Mouse (Mus musculus): Measurements from ENCODE around the gene Samd4b. TPM values are rescaled to one million over a fixed set of nuclear protein-coding genes. Genes with fewer than 3 reads are reported as not detected.
"Not testable (repeated sequence)": the region's sequence is repeated elsewhere in the genome, so short reads cannot be mapped to it uniquely, and the experiment has no call there.

Samd4b gene
- polyA plus RNA-seq, 1 experiment from 2014 or later: 25.2 TPM

DNA sequence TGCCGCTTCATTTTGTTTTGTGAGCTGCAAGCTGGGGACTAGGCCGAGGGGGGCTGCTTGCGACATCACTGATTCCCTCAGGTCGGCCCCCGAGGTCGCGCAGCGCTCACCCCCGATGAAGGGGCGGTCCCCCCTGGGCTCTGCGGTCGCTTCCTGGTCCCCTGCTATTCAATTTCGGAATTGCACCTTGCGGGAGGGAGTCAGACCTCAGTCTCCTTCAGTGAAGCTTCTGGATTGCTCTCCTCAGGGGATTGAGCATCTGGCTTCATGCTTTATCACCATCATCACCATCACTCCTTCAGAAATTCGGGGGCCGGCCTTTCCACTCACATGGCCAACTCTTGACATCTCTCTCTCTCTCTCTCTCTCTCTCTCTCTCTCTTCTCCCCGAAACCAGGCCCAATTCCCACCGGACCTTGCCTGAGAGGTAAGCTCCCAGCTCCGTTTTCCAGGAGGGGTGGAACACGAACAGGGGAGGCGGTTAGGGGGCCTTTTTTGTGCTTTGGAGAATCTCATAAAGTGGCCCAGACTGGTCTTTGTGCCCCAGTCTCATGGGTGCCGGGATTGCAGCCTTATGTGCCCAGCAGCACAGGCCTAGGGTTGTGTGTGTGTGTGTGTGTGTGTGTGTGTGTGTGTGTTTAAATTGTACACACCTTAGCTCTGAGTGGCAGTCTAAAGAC, 204.5 kb downstream of the Samd4b start:
- peaks cover 63% of the 10 kb centered on the region for H3K36me3 ChIP-seq (ENCODE audit: control insufficient read depth, insufficient read depth, low read length)
- H3K27ac ChIP-seq (replicated peaks in 1 of 2; ENCODE audit: control insufficient read depth in 1 of 2, insufficient read depth in 1 of 2, low read depth in 2 of 2, low read length in 2 of 2): peak overlapping the region; percentile 46 to 67
- H3K4me1 ChIP-seq (ENCODE audit: control insufficient read depth in 2 of 2, insufficient read depth in 2 of 2, low read length in 2 of 2): peaks cover 3 to 11% of the 10 kb centered on the region in 2 experiments; a peak in 3 of 4 replicates
- H3K4me3 ChIP-seq (ENCODE audit: control insufficient read depth in 1 of 2, insufficient read depth in 1 of 2, low read depth in 1 of 2, low read length in 2 of 2): peak overlapping the region; percentile 69 to 71
- peak overlapping the region; percentile 82 for H3K9ac ChIP-seq (ENCODE audit: low read length)
- 5% methylated on average over 22 of the region's 22 CpGs for WGBS
- H3K27me3 ChIP-seq (ENCODE audit: control insufficient read depth, insufficient read depth, low read length): no peaks in the 10 kb centered on the region
- peak overlapping the region; percentile 82 for H3K4me2 ChIP-seq (ENCODE audit: low read length)
- ATAC-seq (ENCODE audit: insufficient number of reproducible peaks, insufficient read depth, low FRiP score, low read depth): no peak
- H3K9me3 ChIP-seq (ENCODE audit: control insufficient read depth, low read length): no peaks in the 10 kb centered on the region

DNA sequence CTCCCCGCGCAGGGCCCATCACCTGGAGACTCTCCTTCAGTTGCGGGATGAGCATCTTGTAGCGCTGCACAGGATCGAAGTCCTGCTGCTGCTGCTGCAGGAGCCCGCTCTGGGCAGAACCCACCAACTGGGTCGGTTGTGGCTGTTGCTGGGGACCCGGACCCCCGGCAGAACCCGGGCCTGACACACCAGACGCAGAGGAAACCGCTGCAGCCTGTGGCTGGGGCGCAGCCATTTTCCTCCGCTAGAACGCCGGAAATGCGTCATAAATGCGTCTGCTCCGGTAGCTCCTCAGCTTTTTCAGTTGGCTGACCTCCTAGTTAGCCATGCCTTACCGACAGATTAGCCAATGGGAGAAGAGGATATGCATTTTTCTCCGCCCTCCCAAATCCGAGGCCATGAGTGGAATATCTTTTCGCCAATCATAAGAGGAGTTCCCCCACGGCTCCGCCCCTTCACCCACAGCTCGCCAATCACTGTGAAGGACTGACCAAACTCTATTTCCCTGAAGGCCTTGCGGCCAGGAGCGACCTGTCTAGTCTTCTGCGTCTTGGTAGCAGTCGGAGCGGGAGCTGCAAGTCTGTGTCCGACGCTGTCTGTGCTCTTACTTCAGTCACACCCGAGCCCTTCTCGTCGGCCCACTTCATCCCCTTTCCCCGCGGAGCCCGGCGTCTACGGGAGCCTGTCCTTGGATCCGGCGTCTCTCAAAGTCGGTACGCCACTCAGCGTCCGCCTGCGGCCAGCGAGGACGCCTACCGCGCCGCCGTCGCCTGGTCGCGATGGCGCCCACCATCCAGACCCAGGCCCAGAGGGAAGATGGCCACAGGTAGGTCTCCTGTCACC, 205.3 kb downstream of the Samd4b start, which contains the start of the genes Med29 and Paf1:
Gene Med29 (minus strand): TSS at position 280 of the 843 bp plus-strand sequence.
Gene Paf1 (plus strand): TSS at position 523 of the 843 bp plus-strand sequence.
- peak; percentile 95 for ATAC-seq (ENCODE audit: insufficient number of reproducible peaks, insufficient read depth, low FRiP score, low read depth)
- peaks cover 63% of the 10 kb centered on the region for H3K36me3 ChIP-seq (ENCODE audit: control insufficient read depth, insufficient read depth, low read length)
- WGBS: under 1% methylated on average over 57 of the region's 58 CpGs

DNA sequence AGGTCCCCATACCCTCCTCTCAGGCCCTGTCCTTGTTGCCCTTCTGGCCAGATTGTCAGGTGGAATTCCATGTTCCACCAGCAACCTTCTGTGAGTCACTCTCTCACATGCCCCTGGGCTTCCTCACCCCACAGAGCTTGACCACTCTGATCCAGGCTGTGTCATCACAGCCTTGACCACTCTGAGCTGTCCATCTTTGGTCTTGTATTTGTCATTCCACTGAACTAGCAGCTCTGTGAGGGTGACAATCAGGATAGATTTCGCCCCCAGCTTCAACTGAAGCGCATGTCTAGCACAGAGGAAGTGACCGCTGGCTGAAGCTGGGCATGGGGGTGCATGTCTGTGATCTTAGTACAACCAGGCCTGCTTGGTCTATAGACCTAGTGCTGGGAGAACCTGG, 207.6 kb downstream of the Samd4b start:
- Histone ChIP-seq H3K36me3 (ENCODE audit: control insufficient read depth, insufficient read depth, low read length) (peaks cover 54% of the 10 kb centered on the region), H3K4me2 (ENCODE audit: low read length) (no peak overlapping the region), H3K9me3 (ENCODE audit: control insufficient read depth, low read length) (no peaks in the 10 kb centered on the region), H3K27ac (replicated peaks in 1 of 2; ENCODE audit: control insufficient read depth in 1 of 2, insufficient read depth in 1 of 2, low read depth in 2 of 2, low read length in 2 of 2) (no peak overlapping the region), H3K27me3 (ENCODE audit: control insufficient read depth, insufficient read depth, low read length) (no peaks in the 10 kb centered on the region), H3K4me3 (ENCODE audit: control insufficient read depth in 1 of 2, insufficient read depth in 1 of 2, low read depth in 1 of 2, low read length in 2 of 2) (no peak overlapping the region), H3K4me1 (ENCODE audit: control insufficient read depth in 2 of 2, insufficient read depth in 2 of 2, low read length in 2 of 2) (peaks cover 3 to 16% of the 10 kb centered on the region in 2 experiments; a peak in 3 of 4 replicates), H3K9ac (ENCODE audit: low read length) (no peak overlapping the region)
- ATAC-seq (ENCODE audit: insufficient number of reproducible peaks, insufficient read depth, low FRiP score, low read depth): no peak
- 94% methylated on average over 3 of the region's 3 CpGs for WGBS

More for the DNA sequence above, 205.3 kb downstream of the Samd4b start, which contains the start of the genes Med29 and Paf1:
- H3K4me1 ChIP-seq (ENCODE audit: control insufficient read depth in 2 of 2, insufficient read depth in 2 of 2, low read length in 2 of 2): peaks cover 3 to 11% of the 10 kb centered on the region in 2 experiments; a peak in 3 of 4 replicates
- H3K9ac ChIP-seq (ENCODE audit: low read length): peak within 1 kb of the TSS; percentile 88
- H3K27me3 ChIP-seq (ENCODE audit: control insufficient read depth, insufficient read depth, low read length): no peaks in the 10 kb centered on the region
- H3K4me2 ChIP-seq (ENCODE audit: low read length): peak within 1 kb of the TSS; percentile 82
- H3K27ac ChIP-seq (replicated peaks in 1 of 2; ENCODE audit: control insufficient read depth in 1 of 2, insufficient read depth in 1 of 2, low read depth in 2 of 2, low read length in 2 of 2): peak within 1 kb of the TSS; percentile 46 to 67
- H3K4me3 ChIP-seq (ENCODE audit: control insufficient read depth in 1 of 2, insufficient read depth in 1 of 2, low read depth in 1 of 2, low read length in 2 of 2): peak within 1 kb of the TSS; percentile 69 to 73
- no peaks in the 10 kb centered on the region for H3K9me3 ChIP-seq (ENCODE audit: control insufficient read depth, low read length)

DNA sequence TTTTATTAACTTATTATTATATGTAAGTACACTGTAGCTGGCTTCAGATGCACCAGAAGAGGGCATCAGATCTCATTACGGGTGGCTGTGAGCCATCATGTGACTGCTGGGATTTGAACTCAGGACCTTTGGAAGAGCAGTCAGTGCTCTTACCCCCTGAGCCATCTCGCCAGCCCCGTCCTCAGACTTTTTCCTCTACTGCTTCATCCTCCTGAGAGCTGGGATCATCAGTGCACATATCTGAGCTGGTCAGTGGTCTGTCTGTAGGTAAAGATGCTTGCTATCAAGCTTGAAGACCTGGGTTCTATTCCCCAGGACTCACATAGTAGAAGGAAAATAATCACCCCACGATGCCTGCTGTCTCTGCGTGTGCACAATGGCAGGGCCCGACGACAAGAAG, 210.6 kb downstream of the Samd4b start:
- not testable (repeated sequence) for H3K27me3 ChIP-seq (ENCODE audit: control insufficient read depth, insufficient read depth, low read length); H3K4me2 ChIP-seq (ENCODE audit: low read length); H3K9me3 ChIP-seq (ENCODE audit: control insufficient read depth, low read length); H3K9ac ChIP-seq (ENCODE audit: low read length); ATAC-seq (ENCODE audit: insufficient number of reproducible peaks, insufficient read depth, low FRiP score, low read depth); H3K4me3 ChIP-seq (ENCODE audit: control insufficient read depth in 1 of 2, insufficient read depth in 1 of 2, low read depth in 1 of 2, low read length in 2 of 2); H3K27ac ChIP-seq (replicated peaks in 1 of 2; ENCODE audit: control insufficient read depth in 1 of 2, insufficient read depth in 1 of 2, low read depth in 2 of 2, low read length in 2 of 2)
- Histone ChIP-seq H3K36me3 (ENCODE audit: control insufficient read depth, insufficient read depth, low read length) (peaks cover 51% of the 10 kb centered on the region), H3K4me1 (ENCODE audit: control insufficient read depth in 2 of 2, insufficient read depth in 2 of 2, low read length in 2 of 2) (peaks cover 13 to 21% of the 10 kb centered on the region in 2 experiments)
- WGBS: 83% methylated on average over 7 of the region's 7 CpGs

DNA sequence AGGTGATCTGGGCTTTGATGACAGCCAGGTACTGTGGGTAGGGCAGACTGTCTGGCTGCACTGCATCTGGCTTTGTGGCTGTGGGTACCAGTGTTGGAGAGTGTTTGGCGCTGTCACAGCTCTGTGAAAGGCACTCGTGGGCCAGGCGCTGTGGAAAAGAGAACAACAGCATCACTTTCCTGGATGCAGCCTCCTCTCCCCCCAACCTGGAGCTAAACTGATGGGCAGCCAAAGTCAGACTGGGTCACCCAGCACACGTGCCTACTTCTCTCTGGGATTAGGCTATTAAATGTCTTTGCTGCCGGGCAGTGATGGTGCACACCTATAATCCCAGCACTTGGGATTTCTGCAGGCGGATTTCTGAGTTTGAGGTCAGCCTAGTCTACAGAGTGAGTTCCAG, 211.1 kb downstream of the Samd4b start:
- H3K27ac ChIP-seq (replicated peaks in 1 of 2; ENCODE audit: control insufficient read depth in 1 of 2, insufficient read depth in 1 of 2, low read depth in 2 of 2, low read length in 2 of 2); H3K9ac ChIP-seq (ENCODE audit: low read length); ATAC-seq (ENCODE audit: insufficient number of reproducible peaks, insufficient read depth, low FRiP score, low read depth); H3K27me3 ChIP-seq (ENCODE audit: control insufficient read depth, insufficient read depth, low read length); H3K4me2 ChIP-seq (ENCODE audit: low read length); H3K9me3 ChIP-seq (ENCODE audit: control insufficient read depth, low read length); H3K4me3 ChIP-seq (ENCODE audit: control insufficient read depth in 1 of 2, insufficient read depth in 1 of 2, low read depth in 1 of 2, low read length in 2 of 2): not testable (repeated sequence)
- WGBS: 81% methylated on average over 6 of the region's 6 CpGs
- Histone ChIP-seq H3K36me3 (ENCODE audit: control insufficient read depth, insufficient read depth, low read length) (peaks cover 51% of the 10 kb centered on the region), H3K4me1 (ENCODE audit: control insufficient read depth in 2 of 2, insufficient read depth in 2 of 2, low read length in 2 of 2) (peaks cover 16 to 23% of the 10 kb centered on the region in 2 experiments)

DNA sequence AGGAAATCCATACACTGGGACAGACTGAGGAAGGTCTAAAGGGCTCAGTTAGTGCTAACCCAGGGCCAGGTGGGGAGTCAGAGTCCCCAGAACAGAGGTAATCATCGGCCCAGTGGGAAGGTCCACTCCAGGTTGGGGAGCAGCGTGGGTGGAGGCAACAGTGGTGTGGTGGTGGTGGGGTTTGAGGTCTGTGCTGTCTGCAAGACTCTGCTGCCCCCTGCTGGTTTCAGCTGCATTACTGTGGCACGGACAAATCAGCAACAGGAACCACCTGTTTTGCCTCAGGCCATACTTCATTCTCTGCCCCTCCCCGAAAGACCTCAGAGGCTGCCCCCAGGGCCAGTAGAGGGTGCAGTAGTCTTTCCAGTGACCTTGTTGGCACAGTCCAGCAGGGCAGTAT, 211.5 kb downstream of the Samd4b start:
- Histone ChIP-seq H3K4me2 (ENCODE audit: low read length) (no peak overlapping the region), H3K4me3 (ENCODE audit: control insufficient read depth in 1 of 2, insufficient read depth in 1 of 2, low read depth in 1 of 2, low read length in 2 of 2) (no peak overlapping the region), H3K27me3 (ENCODE audit: control insufficient read depth, insufficient read depth, low read length) (no peaks in the 10 kb centered on the region), H3K36me3 (ENCODE audit: control insufficient read depth, insufficient read depth, low read length) (peaks cover 51% of the 10 kb centered on the region), H3K27ac (replicated peaks in 1 of 2; ENCODE audit: control insufficient read depth in 1 of 2, insufficient read depth in 1 of 2, low read depth in 2 of 2, low read length in 2 of 2) (no peak overlapping the region), H3K4me1 (ENCODE audit: control insufficient read depth in 2 of 2, insufficient read depth in 2 of 2, low read length in 2 of 2) (peaks cover 20 to 23% of the 10 kb centered on the region in 2 experiments), H3K9me3 (ENCODE audit: control insufficient read depth, low read length) (no peaks in the 10 kb centered on the region), H3K9ac (ENCODE audit: low read length) (no peak overlapping the region)
- ATAC-seq (ENCODE audit: insufficient number of reproducible peaks, insufficient read depth, low FRiP score, low read depth): peak; percentile 18
- WGBS: 5% methylated on average over 4 of the region's 4 CpGs

DNA sequence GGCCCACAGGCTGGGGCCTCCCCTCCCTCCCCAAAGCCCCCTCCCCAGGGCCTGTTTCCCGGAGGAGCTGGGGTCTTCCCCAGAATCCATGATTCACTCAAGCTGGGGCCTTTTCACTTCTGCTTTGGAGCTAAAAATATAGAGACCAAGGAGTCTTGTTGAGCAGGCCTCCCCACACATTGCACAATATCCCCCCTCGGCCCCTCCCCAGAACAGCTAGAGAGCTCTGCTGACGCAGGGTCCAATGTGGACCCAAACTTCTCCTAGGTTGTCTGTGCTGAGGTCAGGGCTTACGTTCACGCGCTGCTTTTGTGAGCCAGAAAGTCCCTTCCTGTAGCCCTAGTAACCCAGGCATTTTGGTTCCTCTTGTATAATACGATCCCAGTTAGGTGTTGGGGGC, 211.9 kb downstream of the Samd4b start:
- Histone ChIP-seq H3K9me3 (ENCODE audit: control insufficient read depth, low read length) (no peaks in the 10 kb centered on the region), H3K27me3 (ENCODE audit: control insufficient read depth, insufficient read depth, low read length) (no peaks in the 10 kb centered on the region), H3K4me2 (ENCODE audit: low read length) (no peak overlapping the region), H3K36me3 (ENCODE audit: control insufficient read depth, insufficient read depth, low read length) (peaks cover 50% of the 10 kb centered on the region), H3K4me3 (ENCODE audit: control insufficient read depth in 1 of 2, insufficient read depth in 1 of 2, low read depth in 1 of 2, low read length in 2 of 2) (no peak overlapping the region), H3K27ac (replicated peaks in 1 of 2; ENCODE audit: control insufficient read depth in 1 of 2, insufficient read depth in 1 of 2, low read depth in 2 of 2, low read length in 2 of 2) (no peak overlapping the region), H3K9ac (ENCODE audit: low read length) (no peak overlapping the region), H3K4me1 (ENCODE audit: control insufficient read depth in 2 of 2, insufficient read depth in 2 of 2, low read length in 2 of 2) (peaks cover 25 to 27% of the 10 kb centered on the region in 2 experiments)
- no peak for ATAC-seq (ENCODE audit: insufficient number of reproducible peaks, insufficient read depth, low FRiP score, low read depth)
- 81% methylated on average over 7 of the region's 7 CpGs for WGBS
